Mouse (Mus musculus): Measurements from ENCODE around the gene Vmn1r24. TPM values are rescaled to one million over a fixed set of nuclear protein-coding genes. Genes with fewer than 3 reads are reported as not detected.
"Not testable (repeated sequence)": the region's sequence is repeated elsewhere in the genome, so short reads cannot be mapped to it uniquely, and the experiment has no call there.

Gene Vmn1r24
- polyA plus RNA-seq (2014; fragmentation: Nextera tagmentation; extraction: Ambion mirVana), result not detected in 2 replicates

- not testable (repeated sequence) for H3K27me3 ChIP-seq (ENCODE audit: control insufficient read depth, insufficient read depth, low read length); H3K36me3 ChIP-seq (ENCODE audit: control insufficient read depth, insufficient read depth, low read length); H3K4me3 ChIP-seq (ENCODE audit: low read depth, low read length); H3K4me2 ChIP-seq (ENCODE audit: low read depth, low read length); H3K27ac ChIP-seq (ENCODE audit: low read depth, low read length); H3K4me1 ChIP-seq (ENCODE audit: control insufficient read depth, insufficient read depth, low read length); H3K9ac ChIP-seq (replicated peaks; ENCODE audit: low read depth, low read length); ATAC-seq (ENCODE audit: low read depth); H3K9me3 ChIP-seq (ENCODE audit: control insufficient read depth, low read length)
- 84% methylated on average over 1 of the region's 1 CpGs for WGBS
Measured at GRCm38 (mm10) chr6:57961403-57961802, at the start of gene Vmn1r24. Gene Vmn1r24, minus strand, starts transcription at chr6:57961503.

DNA sequence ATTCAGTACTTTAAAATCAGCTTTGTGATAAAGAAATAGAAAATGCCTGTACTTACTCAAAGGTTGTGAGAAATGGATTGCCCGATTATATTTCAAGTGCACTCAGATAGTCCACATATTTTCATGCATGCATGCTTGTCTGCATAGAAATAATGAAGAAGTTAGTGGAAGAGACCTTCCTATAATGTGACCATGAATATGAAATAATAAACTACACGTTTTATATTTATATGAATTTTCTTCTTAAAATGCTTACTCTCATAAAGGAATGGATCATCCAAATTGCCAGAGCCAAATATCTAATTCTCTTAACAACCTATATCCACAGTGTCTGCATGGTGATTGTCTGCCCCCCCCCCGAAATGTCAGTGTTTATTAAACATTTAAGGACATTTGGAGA lies 19.4 kb upstream of the Vmn1r24 start, which contains the start of gene Vmn1r25:
Vmn1r25 (minus strand) TSS at position 101 of the 400 bp plus-strand sequence.
- no peaks in the 10 kb centered on the region for H3K27me3 ChIP-seq (ENCODE audit: control insufficient read depth, insufficient read depth, low read length)
- 73% methylated on average over 3 of the region's 3 CpGs for WGBS
- no peak for ATAC-seq (ENCODE audit: low read depth)
- no peaks in the 10 kb centered on the region for H3K4me1 ChIP-seq (ENCODE audit: control insufficient read depth, insufficient read depth, low read length)
- H3K4me3 ChIP-seq (ENCODE audit: low read depth, low read length), result no peak within 1 kb of the TSS
- H3K27ac ChIP-seq (ENCODE audit: low read depth, low read length), result no peak within 1 kb of the TSS
- H3K9me3 ChIP-seq (ENCODE audit: control insufficient read depth, low read length), result no peaks in the 10 kb centered on the region
- H3K4me2 ChIP-seq (ENCODE audit: low read depth, low read length), result no peak within 1 kb of the TSS
- no peak within 1 kb of the TSS for H3K9ac ChIP-seq (replicated peaks; ENCODE audit: low read depth, low read length)
- H3K36me3 ChIP-seq (ENCODE audit: control insufficient read depth, insufficient read depth, low read length), result no peaks in the 10 kb centered on the region

DNA sequence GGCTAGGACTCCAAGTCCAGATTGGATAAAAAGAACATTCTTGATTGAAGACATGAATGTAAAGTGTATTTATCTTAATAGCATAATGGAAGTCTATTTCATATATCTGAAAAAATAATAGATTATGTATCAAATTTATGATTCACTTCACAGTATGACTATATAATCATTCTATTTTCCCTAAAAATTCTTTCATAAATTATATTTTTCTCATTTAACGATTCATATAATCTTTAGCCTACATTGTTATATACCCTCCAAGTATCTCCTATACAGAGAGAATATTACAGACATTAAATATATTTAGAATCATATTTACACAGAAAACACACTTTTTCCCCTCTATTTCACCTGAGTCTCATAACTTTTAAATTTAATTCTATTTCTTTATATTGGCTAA lies 34.6 kb downstream of the Vmn1r24 start, which contains the start of gene Vmn1r23:
Vmn1r23 (minus strand) TSS at position 101 of the 400 bp plus-strand sequence.
- Histone ChIP-seq H3K27ac (ENCODE audit: low read depth, low read length) (no peak within 1 kb of the TSS), H3K4me2 (ENCODE audit: low read depth, low read length) (no peak within 1 kb of the TSS), H3K9me3 (ENCODE audit: control insufficient read depth, low read length) (no peaks in the 10 kb centered on the region), H3K4me1 (ENCODE audit: control insufficient read depth, insufficient read depth, low read length) (no peaks in the 10 kb centered on the region), H3K36me3 (ENCODE audit: control insufficient read depth, insufficient read depth, low read length) (no peaks in the 10 kb centered on the region), H3K9ac (replicated peaks; ENCODE audit: low read depth, low read length) (no peak within 1 kb of the TSS), H3K27me3 (ENCODE audit: control insufficient read depth, insufficient read depth, low read length) (no peaks in the 10 kb centered on the region), H3K4me3 (ENCODE audit: low read depth, low read length) (no peak within 1 kb of the TSS)
- ATAC-seq (ENCODE audit: low read depth), result no peak
- WGBS, result 96% methylated on average over 1 of the region's 1 CpGs

DNA sequence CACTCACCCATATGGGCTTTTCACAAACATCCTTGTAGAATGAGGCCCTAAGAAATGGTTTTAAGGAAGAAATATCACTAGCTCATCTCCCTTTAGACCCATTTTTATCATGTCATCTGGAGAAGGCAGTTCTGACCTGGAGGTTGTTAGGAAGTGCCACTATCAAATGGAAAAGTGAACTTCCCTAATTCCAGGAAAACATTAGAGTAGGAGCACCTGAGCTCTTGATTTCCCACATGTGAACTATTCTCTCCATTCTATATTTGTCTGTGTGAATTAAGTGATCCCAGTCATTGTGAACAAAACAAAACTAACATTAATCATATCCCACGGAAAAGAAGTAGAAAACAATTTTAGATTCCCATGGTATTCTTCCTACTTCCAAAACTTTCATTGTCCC lies 53.4 kb downstream of the Vmn1r24 start, which contains the start of gene Vmn1r22:
Vmn1r22 (minus strand) TSS at position 101 of the 400 bp plus-strand sequence.
- Histone ChIP-seq H3K4me3 (ENCODE audit: low read depth, low read length) (no peak within 1 kb of the TSS), H3K9ac (replicated peaks; ENCODE audit: low read depth, low read length) (no peak within 1 kb of the TSS), H3K9me3 (ENCODE audit: control insufficient read depth, low read length) (no peaks in the 10 kb centered on the region), H3K27ac (ENCODE audit: low read depth, low read length) (no peak within 1 kb of the TSS), H3K36me3 (ENCODE audit: control insufficient read depth, insufficient read depth, low read length) (no peaks in the 10 kb centered on the region), H3K4me2 (ENCODE audit: low read depth, low read length) (no peak within 1 kb of the TSS), H3K27me3 (ENCODE audit: control insufficient read depth, insufficient read depth, low read length) (no peaks in the 10 kb centered on the region), H3K4me1 (ENCODE audit: control insufficient read depth, insufficient read depth, low read length) (no peaks in the 10 kb centered on the region)
- no peak for ATAC-seq (ENCODE audit: low read depth)
- 79% methylated on average over 1 of the region's 1 CpGs for WGBS

Other genes starting within 250 kb of the Vmn1r24 start
- gene Vopp1, start 136.3 kb downstream of the Vmn1r24 start, polyA plus RNA-seq (2014; fragmentation: Nextera tagmentation; extraction: Ambion mirVana), result 91.4 and 148 TPM in 2 replicates
- gene Vmn1r21, start 111.2 kb downstream of the Vmn1r24 start, polyA plus RNA-seq (2014; fragmentation: Nextera tagmentation; extraction: Ambion mirVana), result 0.16 TPM in 1 of 2 replicates, not detected in the other
- not detected in 2 replicates for gene Vmn1r22, start 53.5 kb downstream of the Vmn1r24 start, polyA plus RNA-seq (2014; fragmentation: Nextera tagmentation; extraction: Ambion mirVana)
- gene Vmn1r23, start 34.7 kb downstream of the Vmn1r24 start, polyA plus RNA-seq (2014; fragmentation: Nextera tagmentation; extraction: Ambion mirVana), result not detected in 2 replicates
- not detected in 2 replicates for gene Vmn1r25, start 19.3 kb upstream of the Vmn1r24 start, polyA plus RNA-seq (2014; fragmentation: Nextera tagmentation; extraction: Ambion mirVana)
- gene Vmn1r26, start 53.7 kb upstream of the Vmn1r24 start, polyA plus RNA-seq (2014; fragmentation: Nextera tagmentation; extraction: Ambion mirVana), result not detected in 2 replicates